In genomic region chr15:97801811-97802210, GRCm38 (mm10) we compare ENCODE assay signal across 17 mouse cellular contexts. TPM values are rescaled to one million over a fixed set of nuclear protein-coding genes. Genes with fewer than 3 reads are reported as not detected.
DNase-seq lines count a peak whose midpoint lies in the region; ATAC-seq and TF ChIP-seq lines count a peak whose summit lies in the region.
"Had no signal": no experiment of that assay in that cellular context is flagged by ENCODE, and none has a peak within 500 bp of the region (broad histone marks: within the 10 kb centered on the region; RNA-seq: fewer than 3 reads in every experiment).

No protein-coding gene starts in this region.

- 79% methylated on average over 7 of the region's 7 CpGs for WGBS in hindbrain, embryonic 13.5 days
- 80% methylated on average over 7 of the region's 7 CpGs for WGBS in hindbrain, embryonic 12.5 days
- 86% methylated on average over 7 of the region's 7 CpGs for WGBS in limb, embryonic 14.5 days

- TF ChIP-seq CTCF in MEL (IDR thresholded peaks at IDR 0.05 in 2 of 3, conservative IDR thresholded peaks at IDR 0.05 in 1 of 3; ENCODE audit: control insufficient read depth in 1 of 3, insufficient read depth in 1 of 3, low read depth in 2 of 3, low read length in 3 of 3, poor library complexity in 1 of 3, severe bottlenecking in 1 of 3), result no peak

- no peak for TF ChIP-seq EP300 in MEL (IDR thresholded peaks at IDR 0.05; ENCODE audit: low read depth in 1 of 2, low read length in 2 of 2)

- H3K36me3 ChIP-seq in hindbrain, embryonic 13.5 days, result peaks cover 70% of the 10 kb centered on the region
- peaks cover 49% of the 10 kb centered on the region for H3K36me3 ChIP-seq in hindbrain, embryonic 12.5 days
- peaks cover 0 to 64% of the 10 kb centered on the region in 2 experiments; a peak in 2 of 4 replicates for H3K36me3 ChIP-seq in MEL (ENCODE audit: control insufficient read depth in 1 of 2, insufficient read depth in 2 of 2, low read length in 2 of 2)
- H3K36me3 ChIP-seq in limb, embryonic 14.5 days (ENCODE audit: control insufficient read depth, insufficient read depth, low read length), result peaks cover 74% of the 10 kb centered on the region

- H3K27me3 ChIP-seq in hindbrain, embryonic 13.5 days, result no peaks in the 10 kb centered on the region
- H3K27me3 ChIP-seq in hindbrain, embryonic 12.5 days, result no peaks in the 10 kb centered on the region
- no peaks in the 10 kb centered on the region for H3K27me3 ChIP-seq in MEL (ENCODE audit: control insufficient read depth in 1 of 2, insufficient read depth in 2 of 2, low read length in 2 of 2)
- H3K27me3 ChIP-seq in limb, embryonic 14.5 days (ENCODE audit: control insufficient read depth, insufficient read depth, low read length), result no peaks in the 10 kb centered on the region

- peak overlapping the region; percentile 44 for H3K4me2 ChIP-seq in hindbrain, embryonic 13.5 days
- H3K4me2 ChIP-seq in hindbrain, embryonic 12.5 days (replicated peaks), result no peak overlapping the region; the same call in 1 of the 2 replicates
- H3K4me2 ChIP-seq in limb, embryonic 14.5 days (replicated peaks; ENCODE audit: low read depth, low read length, severe bottlenecking), result peak overlapping the region; percentile 25; the same call in 1 of the 2 replicates

- H3K79me2 ChIP-seq in MEL (ENCODE audit: control insufficient read depth, insufficient read depth, low read length, poor library complexity), result no peaks in the 10 kb centered on the region

- TF ChIP-seq RAD21 in MEL (IDR thresholded peaks at IDR 0.05; ENCODE audit: low read depth, low read length), result no peak

- no peak overlapping the region for H3K9ac ChIP-seq in hindbrain, embryonic 13.5 days
- no peak overlapping the region for H3K9ac ChIP-seq in hindbrain, embryonic 12.5 days
- no peak overlapping the region for H3K9ac ChIP-seq in MEL (ENCODE audit: control insufficient read depth, low read depth, low read length, poor library complexity, severe bottlenecking)
- no peak overlapping the region for H3K9ac ChIP-seq in limb, embryonic 14.5 days (ENCODE audit: low read depth, low read length, severe bottlenecking)

- no peak for TF ChIP-seq POLR2A in MEL (IDR thresholded peaks at IDR 0.05; ENCODE audit: control insufficient read depth in 1 of 2, insufficient read depth in 1 of 2, low read depth in 1 of 2, low read length in 2 of 2, poor library complexity in 1 of 2)
- TF ChIP-seq POLR2A in limb, embryonic 14.5 days (IDR thresholded peaks at IDR 0.05; ENCODE audit: borderline replicate concordance, extremely low read depth, insufficient read depth, insufficient read length), result no peak

- no peaks in the 10 kb centered on the region for H3K9me3 ChIP-seq in hindbrain, embryonic 13.5 days
- H3K9me3 ChIP-seq in hindbrain, embryonic 12.5 days (replicated peaks), result no peaks in the 10 kb centered on the region
- H3K9me3 ChIP-seq in MEL (replicated peaks; ENCODE audit: insufficient read depth, low read length), result no peaks in the 10 kb centered on the region
- H3K9me3 ChIP-seq in limb, embryonic 14.5 days (ENCODE audit: control insufficient read depth, low read length), result no peaks in the 10 kb centered on the region

- no peak for ATAC-seq in hindbrain, embryonic 13.5 days (ENCODE audit: low FRiP score)
- ATAC-seq in hindbrain, embryonic 12.5 days (ENCODE audit: low FRiP score), result no peak
- ATAC-seq in limb, embryonic 14.5 days (ENCODE audit: low FRiP score, low read depth), result no peak
- ATAC-seq in activated CD4-positive, CD25-positive, alpha-beta regulatory T cell, adult 4 months, result no peak

- peak overlapping the region; percentile 76 for H3K27ac ChIP-seq in hindbrain, embryonic 13.5 days
- H3K27ac ChIP-seq in hindbrain, embryonic 12.5 days, result no peak overlapping the region
- no peak overlapping the region for H3K27ac ChIP-seq in MEL (ENCODE audit: control insufficient read depth, low read depth, low read length)
- H3K27ac ChIP-seq in limb, embryonic 14.5 days (replicated peaks; ENCODE audit: low read depth, low read length), result no peak overlapping the region

- no peak overlapping the region for H3K4me3 ChIP-seq in hindbrain, embryonic 13.5 days
- H3K4me3 ChIP-seq in hindbrain, embryonic 12.5 days, result no peak overlapping the region
- no peak overlapping the region for H3K4me3 ChIP-seq in MEL (ENCODE audit: control insufficient read depth in 1 of 2, insufficient read depth in 1 of 2, low read depth in 2 of 2, low read length in 2 of 2)
- H3K4me3 ChIP-seq in limb, embryonic 14.5 days (replicated peaks; ENCODE audit: low read length), result no peak overlapping the region

- DNase-seq in cerebellum, adult 9-11 months, result peak; percentile 34
- no peak for DNase-seq in cerebellum, postnatal 36 days
- no peak for DNase-seq in MEL (ENCODE audit: low read depth, low spot score)
- no peak for DNase-seq in limb, embryonic 14.5 days (ENCODE audit: low spot score)
- DNase-seq in testis, postnatal 14 days (ENCODE audit: low spot score), result no peak
- DNase-seq: adrenal gland, postnatal 10 days; cerebellum, adult 2 months; embryo, embryonic 11 days; gastrocnemius, postnatal 14 days; kidney, adult 18-20 months; kidney, postnatal 25 days; lung, adult 2 months; lung, postnatal 36 days; thymus, adult 18-20 months had no signal

- H3K4me1 ChIP-seq in hindbrain, embryonic 13.5 days (replicated peaks), result peaks cover 37% of the 10 kb centered on the region
- peaks cover 28% of the 10 kb centered on the region for H3K4me1 ChIP-seq in hindbrain, embryonic 12.5 days
- H3K4me1 ChIP-seq in MEL (ENCODE audit: control insufficient read depth in 1 of 2, insufficient read depth in 2 of 2, low read length in 2 of 2), result no peaks in the 10 kb centered on the region
- H3K4me1 ChIP-seq in limb, embryonic 14.5 days (ENCODE audit: control insufficient read depth, insufficient read depth, low read length), result no peaks in the 10 kb centered on the region

TF ChIP-seq in MEL, 35 proteins besides CTCF, POLR2A, EP300 and RAD21:
- TF ChIP-seq ZNF384 (IDR thresholded peaks at IDR 0.05; ENCODE audit: low read depth, low read length) (no peak), MAX (IDR thresholded peaks at IDR 0.05; ENCODE audit: low read length) (no peak), USF2 (IDR thresholded peaks at IDR 0.05; ENCODE audit: borderline replicate concordance in 1 of 2, insufficient read depth in 1 of 2, low read depth in 1 of 2, low read length in 2 of 2) (no peak), POLR2AphosphoS2 (IDR thresholded peaks at IDR 0.05; ENCODE audit: low read length) (0 out of 2 replicates have a peak, but pooled peaks have one; percentile 2)

RNA-seq across cellular contexts. Expression of gene Slc48a1, which starts 23.5 kb away (rescaled TPM):
- polyA plus RNA-seq in hindbrain, embryonic 13.5 days (2015; fragmentation: Nextera tagmentation; extraction: Ambion mirVana), result 59.8 and 62.9 TPM in 2 replicates
- polyA plus RNA-seq in hindbrain, embryonic 12.5 days (2016; fragmentation: Nextera tagmentation; extraction: Ambion mirVana), result 41.6 and 43.3 TPM in 2 replicates
- total RNA-seq in MEL (2012; rRNA removed), result 116 and 136 TPM in 2 replicates
- 100 to 1,000 TPM in 1 of 2 experiments, not detected in 1; 299 TPM for polyA plus RNA-seq in MEL (2012; ENCODE audit: insufficient read depth in 1 of 2, insufficient read length in 2 of 2, low read depth in 1 of 2, low replicate concordance in 2 of 2, missing spikeins in 1 of 2)
- polyA plus RNA-seq in limb, embryonic 14.5 days (2012; rRNA removed), result 23.4 and 29.1 TPM in 2 replicates
- 46.2 and 47.3 TPM in 2 replicates for polyA plus RNA-seq in limb, embryonic 14.5 days (2014; fragmentation: Nextera tagmentation; extraction: Ambion mirVana)
- polyA plus RNA-seq in activated CD4-positive, CD25-positive, alpha-beta regulatory T cell, adult 4 months (2017; shearing (Covaris generic)), result 10 to 100 TPM; 23.6 to 29.0 TPM

RNA-seq across cellular contexts. Expression of gene Rapgef3, which starts 34.0 kb away (rescaled TPM):
- polyA plus RNA-seq in hindbrain, embryonic 13.5 days (2015; fragmentation: Nextera tagmentation; extraction: Ambion mirVana), result 10.4 and 10.8 TPM in 2 replicates
- polyA plus RNA-seq in hindbrain, embryonic 12.5 days (2016; fragmentation: Nextera tagmentation; extraction: Ambion mirVana), result 9.1 and 10.7 TPM in 2 replicates
- 4.0 and 7.4 TPM in 2 replicates for total RNA-seq in MEL (2012; rRNA removed)
- polyA plus RNA-seq in MEL (2012; ENCODE audit: insufficient read depth in 1 of 2, insufficient read length in 2 of 2, low read depth in 1 of 2, low replicate concordance in 2 of 2, missing spikeins in 1 of 2), result 1 to 10 TPM in 1 of 2 experiments, not detected in 1; 6.6 TPM
- 21.7 and 30.9 TPM in 2 replicates for polyA plus RNA-seq in limb, embryonic 14.5 days (2012; rRNA removed)
- polyA plus RNA-seq in limb, embryonic 14.5 days (2014; fragmentation: Nextera tagmentation; extraction: Ambion mirVana), result 8.0 and 8.4 TPM in 2 replicates
- polyA plus RNA-seq in activated CD4-positive, CD25-positive, alpha-beta regulatory T cell, adult 4 months (2017; shearing (Covaris generic)), result not detected

RNA-seq across cellular contexts. Expression of gene Hdac7, which starts 42.5 kb away (rescaled TPM):
- polyA plus RNA-seq in hindbrain, embryonic 13.5 days (2015; fragmentation: Nextera tagmentation; extraction: Ambion mirVana), result 27.9 and 28.1 TPM in 2 replicates
- 26.7 and 29.1 TPM in 2 replicates for polyA plus RNA-seq in hindbrain, embryonic 12.5 days (2016; fragmentation: Nextera tagmentation; extraction: Ambion mirVana)
- 100 and 102 TPM in 2 replicates for total RNA-seq in MEL (2012; rRNA removed)
- polyA plus RNA-seq in MEL (2012; ENCODE audit: insufficient read depth in 1 of 2, insufficient read length in 2 of 2, low read depth in 1 of 2, low replicate concordance in 2 of 2, missing spikeins in 1 of 2), result 100 to 1,000 TPM in 1 of 2 experiments, not detected in 1; 389 TPM
- polyA plus RNA-seq in limb, embryonic 14.5 days (2012; rRNA removed), result 79.3 and 113 TPM in 2 replicates
- polyA plus RNA-seq in limb, embryonic 14.5 days (2014; fragmentation: Nextera tagmentation; extraction: Ambion mirVana), result 36.5 and 39.5 TPM in 2 replicates
- polyA plus RNA-seq in activated CD4-positive, CD25-positive, alpha-beta regulatory T cell, adult 4 months (2017; shearing (Covaris generic)), result 10 to 100 TPM; 58.8 to 69.5 TPM
